Mouse (Mus musculus): ENCODE results near the gene Fkbp5. TPM values are rescaled to one million over a fixed set of nuclear protein-coding genes. Genes with fewer than 3 reads are reported as not detected.
A peak's percentile ranks its signal among the peaks of the same experiment; 100 is the strongest.
"Not testable (repeated sequence)": the region's sequence is repeated elsewhere in the genome, so short reads cannot be mapped to it uniquely, and the experiment has no call there.

Fkbp5 gene
- polyA plus RNA-seq, 1 experiment from 2014 or later = 7.1 TPM

DNA sequence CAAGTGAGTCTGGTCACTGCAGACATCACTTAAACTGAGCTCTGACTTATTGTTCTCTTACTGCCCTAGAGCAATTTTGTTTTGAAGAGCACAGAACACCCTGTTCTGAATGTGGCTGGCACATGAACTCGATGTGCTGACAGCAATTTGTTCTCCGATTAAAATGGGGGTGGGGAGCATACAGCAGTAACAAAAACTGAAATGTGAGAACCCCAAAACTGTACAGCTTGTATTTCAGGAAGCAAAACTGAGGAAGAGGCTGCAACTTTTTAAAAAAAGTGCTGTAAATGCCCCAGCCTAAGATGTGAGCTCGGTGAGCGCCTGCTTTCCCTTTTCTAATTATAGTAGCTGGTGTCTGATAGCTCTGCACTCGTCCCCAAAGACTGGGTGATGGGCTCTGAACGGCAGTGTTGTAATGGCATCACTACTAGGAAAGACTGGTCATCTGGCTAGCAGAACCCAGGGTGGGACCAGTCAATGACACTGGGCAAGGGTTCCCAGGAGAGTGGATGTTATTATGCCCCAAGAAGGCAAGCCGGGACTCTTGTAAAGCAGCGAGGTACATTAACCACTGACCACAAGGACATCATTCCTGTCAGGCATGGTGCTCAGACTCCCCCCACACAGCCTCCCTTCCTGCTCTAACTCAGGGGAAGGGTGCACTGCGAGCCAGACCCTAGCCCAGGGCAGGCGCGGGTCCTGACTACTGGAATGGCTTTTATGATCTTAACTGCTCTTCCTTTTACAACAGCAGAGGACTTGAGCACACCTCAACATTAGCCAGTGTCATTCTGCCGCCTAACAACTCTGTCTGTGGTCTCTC, 96.9 kb downstream of the Fkbp5 start:
- Histone ChIP-seq H3K9me3 (ENCODE audit: control insufficient read depth, low read depth, low read length) (no peaks in the 10 kb centered on the region), H3K36me3 (ENCODE audit: control insufficient read depth, insufficient read depth, low read length) (no peaks in the 10 kb centered on the region; the same call in none of the 2 replicates), H3K4me3 (ENCODE audit: low read depth, low read length) (no peak overlapping the region), H3K27me3 (ENCODE audit: control insufficient read depth, insufficient read depth, low read length) (no peaks in the 10 kb centered on the region), H3K4me2 (replicated peaks; ENCODE audit: low read depth, low read length) (no peak overlapping the region), H3K9ac (replicated peaks; ENCODE audit: low read depth, low read length) (no peak overlapping the region), H3K4me1 (ENCODE audit: control insufficient read depth, insufficient read depth, low read length) (peaks cover 14% of the 10 kb centered on the region; the same call in 1 of the 2 replicates), H3K27ac (ENCODE audit: low read length) (peak overlapping the region; percentile 52; the same call in 1 of the 2 replicates)
- ATAC-seq (ENCODE audit: insufficient number of reproducible peaks, insufficient read depth, low FRiP score, low read depth) = no peak
- 52% methylated on average over 12 of the region's 12 CpGs for WGBS

- no peaks in the 10 kb centered on the region; the same call in none of the 2 replicates for H3K36me3 ChIP-seq (ENCODE audit: control insufficient read depth, insufficient read depth, low read length)
- H3K9me3 ChIP-seq (ENCODE audit: control insufficient read depth, low read depth, low read length) = no peaks in the 10 kb centered on the region
- no peak overlapping the region for H3K4me3 ChIP-seq (ENCODE audit: low read depth, low read length)
- no peak overlapping the region for H3K9ac ChIP-seq (replicated peaks; ENCODE audit: low read depth, low read length)
- H3K4me1 ChIP-seq (ENCODE audit: control insufficient read depth, insufficient read depth, low read length) = peaks cover 14% of the 10 kb centered on the region; the same call in 1 of the 2 replicates
- 0 out of 2 replicates have a peak, but pooled peaks have one; percentile 49 for ATAC-seq (ENCODE audit: insufficient number of reproducible peaks, insufficient read depth, low FRiP score, low read depth)
- H3K4me2 ChIP-seq (replicated peaks; ENCODE audit: low read depth, low read length) = no peak overlapping the region
- no peaks in the 10 kb centered on the region for H3K27me3 ChIP-seq (ENCODE audit: control insufficient read depth, insufficient read depth, low read length)
- WGBS = 39% methylated on average over 6 of the region's 6 CpGs
- H3K27ac ChIP-seq (ENCODE audit: low read length) = peak overlapping the region; percentile 52; the same call in 1 of the 2 replicates
Observed at GRCm38 (mm10) chr17:28419636-28420035, 97.7 kb downstream of the Fkbp5 start.

DNA sequence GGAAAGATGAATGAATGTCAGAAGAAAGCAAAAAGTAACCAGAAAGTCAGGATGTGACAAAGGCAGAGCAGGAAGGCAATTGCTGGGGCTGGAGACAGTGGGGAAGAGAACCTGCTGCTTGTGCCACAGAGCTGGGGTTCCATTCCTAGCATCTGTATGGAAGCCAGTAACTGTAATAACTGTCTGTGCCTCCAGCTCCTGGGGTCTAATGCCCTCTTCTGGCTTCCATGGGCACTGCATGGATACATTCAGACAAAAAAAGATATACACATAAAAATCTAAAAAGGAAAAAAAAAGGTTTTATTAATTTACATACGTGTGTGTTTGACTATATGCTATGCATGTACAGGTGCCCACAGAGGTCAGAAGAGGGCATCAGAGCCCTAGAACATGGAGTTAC, 98.4 kb downstream of the Fkbp5 start:
- WGBS = 93% methylated on average over 1 of the region's 1 CpGs

DNA sequence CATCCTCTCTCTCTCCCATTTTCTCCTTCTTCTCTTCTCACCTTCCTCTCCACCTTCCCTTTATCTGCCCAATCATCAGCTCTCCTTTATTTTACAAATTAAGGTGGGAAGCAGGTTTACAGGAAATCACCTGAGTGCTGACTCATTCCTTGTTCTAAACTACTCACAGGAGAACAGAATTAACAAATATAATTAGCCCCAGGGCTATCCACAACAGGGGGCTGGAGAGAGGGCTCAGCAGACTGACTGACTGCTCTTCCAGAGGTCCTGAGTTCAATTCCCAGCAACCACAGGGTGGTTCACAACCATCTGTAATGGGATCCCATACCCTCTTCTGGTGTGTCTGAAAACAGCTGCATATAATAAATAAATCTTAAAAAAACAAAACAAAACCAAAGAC, 98.8 kb downstream of the Fkbp5 start:
- not testable (repeated sequence) for H3K27ac ChIP-seq (ENCODE audit: low read length); H3K4me3 ChIP-seq (ENCODE audit: low read depth, low read length); H3K9me3 ChIP-seq (ENCODE audit: control insufficient read depth, low read depth, low read length); H3K9ac ChIP-seq (replicated peaks; ENCODE audit: low read depth, low read length); ATAC-seq (ENCODE audit: insufficient number of reproducible peaks, insufficient read depth, low FRiP score, low read depth); H3K27me3 ChIP-seq (ENCODE audit: control insufficient read depth, insufficient read depth, low read length); H3K36me3 ChIP-seq (ENCODE audit: control insufficient read depth, insufficient read depth, low read length); H3K4me2 ChIP-seq (replicated peaks; ENCODE audit: low read depth, low read length)
- peaks cover 14% of the 10 kb centered on the region; the same call in 1 of the 2 replicates for H3K4me1 ChIP-seq (ENCODE audit: control insufficient read depth, insufficient read depth, low read length)

More for the DNA sequence above, 98.4 kb downstream of the Fkbp5 start:
- no peaks in the 10 kb centered on the region; the same call in none of the 2 replicates for H3K36me3 ChIP-seq (ENCODE audit: control insufficient read depth, insufficient read depth, low read length)
- peak overlapping the region; percentile 52; the same call in 1 of the 2 replicates for H3K27ac ChIP-seq (ENCODE audit: low read length)
- no peaks in the 10 kb centered on the region for H3K27me3 ChIP-seq (ENCODE audit: control insufficient read depth, insufficient read depth, low read length)
- no peak overlapping the region for H3K9ac ChIP-seq (replicated peaks; ENCODE audit: low read depth, low read length)
- no peak for ATAC-seq (ENCODE audit: insufficient number of reproducible peaks, insufficient read depth, low FRiP score, low read depth)
- no peak overlapping the region for H3K4me3 ChIP-seq (ENCODE audit: low read depth, low read length)
- peaks cover 14% of the 10 kb centered on the region; the same call in 1 of the 2 replicates for H3K4me1 ChIP-seq (ENCODE audit: control insufficient read depth, insufficient read depth, low read length)
- H3K9me3 ChIP-seq (ENCODE audit: control insufficient read depth, low read depth, low read length) = no peaks in the 10 kb centered on the region
- no peak overlapping the region for H3K4me2 ChIP-seq (replicated peaks; ENCODE audit: low read depth, low read length)

GRCm38 (mm10) chr17:28417771-28418170, 99.6 kb downstream of the Fkbp5 start:
- 89% methylated on average over 5 of the region's 5 CpGs for WGBS
- no peak for ATAC-seq (ENCODE audit: insufficient number of reproducible peaks, insufficient read depth, low FRiP score, low read depth)
- no peaks in the 10 kb centered on the region; the same call in 1 of the 2 replicates for H3K36me3 ChIP-seq (ENCODE audit: control insufficient read depth, insufficient read depth, low read length)
- no peaks in the 10 kb centered on the region for H3K9me3 ChIP-seq (ENCODE audit: control insufficient read depth, low read depth, low read length)
- H3K4me1 ChIP-seq (ENCODE audit: control insufficient read depth, insufficient read depth, low read length) = peaks cover 14% of the 10 kb centered on the region; the same call in 1 of the 2 replicates
- H3K27me3 ChIP-seq (ENCODE audit: control insufficient read depth, insufficient read depth, low read length) = no peaks in the 10 kb centered on the region
- H3K4me2 ChIP-seq (replicated peaks; ENCODE audit: low read depth, low read length) = no peak overlapping the region
- no peak overlapping the region for H3K4me3 ChIP-seq (ENCODE audit: low read depth, low read length)
- no peak overlapping the region for H3K27ac ChIP-seq (ENCODE audit: low read length)
- no peak overlapping the region for H3K9ac ChIP-seq (replicated peaks; ENCODE audit: low read depth, low read length)

- Histone ChIP-seq H3K4me2 (replicated peaks; ENCODE audit: low read depth, low read length) (no peak overlapping the region), H3K27ac (ENCODE audit: low read length) (no peak overlapping the region), H3K27me3 (ENCODE audit: control insufficient read depth, insufficient read depth, low read length) (no peaks in the 10 kb centered on the region), H3K9me3 (ENCODE audit: control insufficient read depth, low read depth, low read length) (no peaks in the 10 kb centered on the region), H3K9ac (replicated peaks; ENCODE audit: low read depth, low read length) (no peak overlapping the region), H3K4me3 (ENCODE audit: low read depth, low read length) (no peak overlapping the region), H3K36me3 (ENCODE audit: control insufficient read depth, insufficient read depth, low read length) (no peaks in the 10 kb centered on the region; the same call in 1 of the 2 replicates), H3K4me1 (ENCODE audit: control insufficient read depth, insufficient read depth, low read length) (peaks cover 6% of the 10 kb centered on the region; the same call in 1 of the 2 replicates)
- ATAC-seq (ENCODE audit: insufficient number of reproducible peaks, insufficient read depth, low FRiP score, low read depth) = no peak
- 79% methylated on average over 5 of the region's 5 CpGs for WGBS
Observed at GRCm38 (mm10) chr17:28415271-28415670, 102.1 kb downstream of the Fkbp5 start.

- Histone ChIP-seq H3K4me1 (ENCODE audit: control insufficient read depth, insufficient read depth, low read length) (no peaks in the 10 kb centered on the region), H3K4me2 (replicated peaks; ENCODE audit: low read depth, low read length) (no peak overlapping the region), H3K9me3 (ENCODE audit: control insufficient read depth, low read depth, low read length) (no peaks in the 10 kb centered on the region), H3K4me3 (ENCODE audit: low read depth, low read length) (no peak overlapping the region), H3K27me3 (ENCODE audit: control insufficient read depth, insufficient read depth, low read length) (no peaks in the 10 kb centered on the region), H3K36me3 (ENCODE audit: control insufficient read depth, insufficient read depth, low read length) (no peaks in the 10 kb centered on the region; the same call in 1 of the 2 replicates), H3K9ac (replicated peaks; ENCODE audit: low read depth, low read length) (no peak overlapping the region), H3K27ac (ENCODE audit: low read length) (no peak overlapping the region)
- 75% methylated on average over 10 of the region's 10 CpGs for WGBS
- ATAC-seq (ENCODE audit: insufficient number of reproducible peaks, insufficient read depth, low FRiP score, low read depth) = no peak
Observed at GRCm38 (mm10) chr17:28411381-28411960, 105.9 kb downstream of the Fkbp5 start.

DNA sequence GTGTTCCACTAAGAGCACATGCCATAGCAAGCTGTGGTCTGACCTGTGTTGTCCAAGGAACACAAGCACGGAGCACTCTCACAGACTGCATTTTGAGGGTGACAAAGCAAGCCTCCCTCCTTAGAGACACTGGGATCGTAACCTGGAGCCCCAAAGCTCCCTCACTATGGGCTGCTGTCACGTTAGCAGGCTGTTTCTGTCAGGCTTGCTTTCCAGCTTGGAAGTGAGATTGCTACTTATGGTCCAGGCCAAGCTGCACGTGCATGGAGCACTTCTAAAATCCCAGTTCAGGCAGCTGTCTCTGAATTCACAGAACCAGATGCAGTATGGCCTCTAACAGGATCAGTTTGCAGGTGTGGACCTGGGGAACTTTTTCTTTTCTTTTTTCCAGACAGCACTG, 106.6 kb downstream of the Fkbp5 start:
- Histone ChIP-seq H3K4me1 (ENCODE audit: control insufficient read depth, insufficient read depth, low read length) (no peaks in the 10 kb centered on the region), H3K36me3 (ENCODE audit: control insufficient read depth, insufficient read depth, low read length) (no peaks in the 10 kb centered on the region; the same call in 1 of the 2 replicates), H3K9ac (replicated peaks; ENCODE audit: low read depth, low read length) (no peak overlapping the region), H3K9me3 (ENCODE audit: control insufficient read depth, low read depth, low read length) (no peaks in the 10 kb centered on the region), H3K4me3 (ENCODE audit: low read depth, low read length) (no peak overlapping the region), H3K27me3 (ENCODE audit: control insufficient read depth, insufficient read depth, low read length) (no peaks in the 10 kb centered on the region), H3K4me2 (replicated peaks; ENCODE audit: low read depth, low read length) (no peak overlapping the region), H3K27ac (ENCODE audit: low read length) (no peak overlapping the region)
- ATAC-seq (ENCODE audit: insufficient number of reproducible peaks, insufficient read depth, low FRiP score, low read depth) = no peak
- WGBS = 84% methylated on average over 4 of the region's 4 CpGs
